Mouse (Mus musculus): ENCODE data around the gene Cyp2d10. TPM values are rescaled to one million over a fixed set of nuclear protein-coding genes. Genes with fewer than 3 reads are reported as not detected.

Gene Cyp2d10
- polyA plus RNA-seq, 1 experiment from 2014 or later: 10.3 TPM

- WGBS: 62% methylated on average over 22 of the region's 22 CpGs
- Histone ChIP-seq H3K36me3 (ENCODE audit: control insufficient read depth, insufficient read depth, low read length) (no peaks in the 10 kb centered on the region), H3K27me3 (replicated peaks; ENCODE audit: control insufficient read depth, insufficient read depth, low read length) (no peaks in the 10 kb centered on the region), H3K4me1 (replicated peaks; ENCODE audit: control insufficient read depth, insufficient read depth, low read length) (peaks cover 8% of the 10 kb centered on the region), H3K9me3 (ENCODE audit: control insufficient read depth, low read length) (no peaks in the 10 kb centered on the region), H3K27ac (ENCODE audit: low read depth, low read length) (peak overlapping the region; percentile 17; the same call in 1 of the 2 replicates), H3K4me3 (ENCODE audit: low read depth, low read length) (no peak overlapping the region), H3K9ac (ENCODE audit: low read depth, low read length) (no peak overlapping the region), H3K4me2 (no peak overlapping the region)
- ATAC-seq (replicated peaks; ENCODE audit: low FRiP score): no peak
- no peak for DNase-seq (ENCODE audit: low spot score)
These were observed 48.3 kb downstream of the Cyp2d10 start for GRCm38 (mm10) chr15:82358431-82359260.

- 2% methylated on average over 57 of the region's 57 CpGs for WGBS
- Histone ChIP-seq H3K9ac (ENCODE audit: low read depth, low read length) (peak within 1 kb of the TSS; percentile 96), H3K9me3 (ENCODE audit: control insufficient read depth, low read length) (no peaks in the 10 kb centered on the region), H3K4me2 (peak within 1 kb of the TSS; percentile 95), H3K27ac (ENCODE audit: low read depth, low read length) (peak within 1 kb of the TSS; percentile 82), H3K36me3 (ENCODE audit: control insufficient read depth, insufficient read depth, low read length) (peaks cover 6% of the 10 kb centered on the region), H3K4me1 (replicated peaks; ENCODE audit: control insufficient read depth, insufficient read depth, low read length) (peaks cover 21% of the 10 kb centered on the region), H3K4me3 (ENCODE audit: low read depth, low read length) (peak within 1 kb of the TSS; percentile 100), H3K27me3 (replicated peaks; ENCODE audit: control insufficient read depth, insufficient read depth, low read length) (no peaks in the 10 kb centered on the region)
- peak; percentile 92 for DNase-seq (ENCODE audit: low spot score)
- ATAC-seq (replicated peaks; ENCODE audit: low FRiP score): peak; percentile 99
These were observed 52.7 kb downstream of the Cyp2d10 start, which contains the start of gene Ndufa6 for GRCm38 (mm10) chr15:82354126-82354945. Gene Ndufa6 (minus strand): TSS chr15:82354322.

GRCm38 (mm10) chr15:82353745-82354113 is 53.3 kb downstream of the Cyp2d10 start:
- H3K9ac ChIP-seq (ENCODE audit: low read depth, low read length): peak overlapping the region; percentile 96
- no peaks in the 10 kb centered on the region for H3K9me3 ChIP-seq (ENCODE audit: control insufficient read depth, low read length)
- ATAC-seq (replicated peaks; ENCODE audit: low FRiP score): peak; percentile 24
- no peak for DNase-seq (ENCODE audit: low spot score)
- H3K4me2 ChIP-seq: peak overlapping the region; percentile 95
- peaks cover 26% of the 10 kb centered on the region for H3K4me1 ChIP-seq (replicated peaks; ENCODE audit: control insufficient read depth, insufficient read depth, low read length)
- H3K36me3 ChIP-seq (ENCODE audit: control insufficient read depth, insufficient read depth, low read length): peaks cover 12% of the 10 kb centered on the region
- H3K4me3 ChIP-seq (ENCODE audit: low read depth, low read length): peak overlapping the region; percentile 100
- H3K27me3 ChIP-seq (replicated peaks; ENCODE audit: control insufficient read depth, insufficient read depth, low read length): no peaks in the 10 kb centered on the region
- H3K27ac ChIP-seq (ENCODE audit: low read depth, low read length): peak overlapping the region; percentile 69
- WGBS: under 1% methylated on average over 23 of the region's 23 CpGs

GRCm38 (mm10) chr15:82353078-82353744 is 53.8 kb downstream of the Cyp2d10 start:
- DNase-seq (ENCODE audit: low spot score) (no peak), ATAC-seq (replicated peaks; ENCODE audit: low FRiP score) (no peak)
- H3K36me3 ChIP-seq (ENCODE audit: control insufficient read depth, insufficient read depth, low read length): peaks cover 16% of the 10 kb centered on the region
- H3K27me3 ChIP-seq (replicated peaks; ENCODE audit: control insufficient read depth, insufficient read depth, low read length): no peaks in the 10 kb centered on the region
- H3K9me3 ChIP-seq (ENCODE audit: control insufficient read depth, low read length): no peaks in the 10 kb centered on the region
- H3K4me3 ChIP-seq (ENCODE audit: low read depth, low read length): peak overlapping the region; percentile 100
- 22% methylated on average over 14 of the region's 14 CpGs for WGBS
- H3K4me1 ChIP-seq (replicated peaks; ENCODE audit: control insufficient read depth, insufficient read depth, low read length): peaks cover 31% of the 10 kb centered on the region
- peak overlapping the region; percentile 95 for H3K4me2 ChIP-seq
- H3K27ac ChIP-seq (ENCODE audit: low read depth, low read length): peak overlapping the region; percentile 69
- peak overlapping the region; percentile 96 for H3K9ac ChIP-seq (ENCODE audit: low read depth, low read length)

Small RNAs within 50 kb of the gene (microRNA-seq; reads per million reads assigned to microRNA genes)
- gene Gm25990 (ENCODE audit: borderline number of aligned reads): not detected
- gene Gm27331 (ENCODE audit: borderline number of aligned reads): not detected
- gene Gm27622 (ENCODE audit: borderline number of aligned reads): not detected
- not detected for gene Mir7684 (ENCODE audit: borderline number of aligned reads)

Other genes starting within 250 kb of the Cyp2d10 start
- 0.12 and 0.73 TPM in 2 replicates for gene Shisa8, start 194.4 kb downstream of the Cyp2d10 start, polyA plus RNA-seq (2014; fragmentation: Nextera tagmentation; extraction: Ambion mirVana)
- 0.16 and 0.56 TPM in 2 replicates for gene Tnfrsf13c, start 182.8 kb downstream of the Cyp2d10 start, polyA plus RNA-seq (2014; fragmentation: Nextera tagmentation; extraction: Ambion mirVana)
- 56.5 and 58.8 TPM in 2 replicates for gene Cenpm, start 162.4 kb downstream of the Cyp2d10 start, polyA plus RNA-seq (2014; fragmentation: Nextera tagmentation; extraction: Ambion mirVana)
- gene 1500009C09Rik, start 154.8 kb downstream of the Cyp2d10 start, polyA plus RNA-seq (2014; fragmentation: Nextera tagmentation; extraction: Ambion mirVana): not detected in 2 replicates
- 7.1 and 7.4 TPM in 2 replicates for gene Sept3, start 132.3 kb downstream of the Cyp2d10 start, polyA plus RNA-seq (2014; fragmentation: Nextera tagmentation; extraction: Ambion mirVana)
- gene Wbp2nl, start 108.2 kb downstream of the Cyp2d10 start, polyA plus RNA-seq (2014; fragmentation: Nextera tagmentation; extraction: Ambion mirVana): 0.25 and 0.58 TPM in 2 replicates
- gene Naga, start 68.3 kb downstream of the Cyp2d10 start, polyA plus RNA-seq (2014; fragmentation: Nextera tagmentation; extraction: Ambion mirVana): 33.7 and 37.2 TPM in 2 replicates
- gene Pheta2, start 68.3 kb downstream of the Cyp2d10 start, polyA plus RNA-seq (2014; fragmentation: Nextera tagmentation; extraction: Ambion mirVana): 34.0 and 35.4 TPM in 2 replicates
- gene Smdt1, start 68.2 kb downstream of the Cyp2d10 start, polyA plus RNA-seq (2014; fragmentation: Nextera tagmentation; extraction: Ambion mirVana): 218 and 233 TPM in 2 replicates
- 432 and 467 TPM in 2 replicates for gene Ndufa6, start 52.9 kb downstream of the Cyp2d10 start, polyA plus RNA-seq (2014; fragmentation: Nextera tagmentation; extraction: Ambion mirVana)
- 6.8 and 7.0 TPM in 2 replicates for gene Cyp2d22, start 26.9 kb downstream of the Cyp2d10 start, polyA plus RNA-seq (2014; fragmentation: Nextera tagmentation; extraction: Ambion mirVana)
- gene Cyp2d11, start 13.2 kb downstream of the Cyp2d10 start, polyA plus RNA-seq (2014; fragmentation: Nextera tagmentation; extraction: Ambion mirVana): not detected in 2 replicates
- 0.32 and 0.55 TPM in 2 replicates for gene Cyp2d9, start 26.2 kb upstream of the Cyp2d10 start, polyA plus RNA-seq (2014; fragmentation: Nextera tagmentation; extraction: Ambion mirVana)
- gene Cyp2d12, start 147.9 kb upstream of the Cyp2d10 start, polyA plus RNA-seq (2014; fragmentation: Nextera tagmentation; extraction: Ambion mirVana): not detected in 2 replicates
- gene Cyp2d34, start 213.8 kb upstream of the Cyp2d10 start, polyA plus RNA-seq (2014; fragmentation: Nextera tagmentation; extraction: Ambion mirVana): not detected in 2 replicates